Mouse (Mus musculus): ENCODE data around the gene Dock6.

DNA sequence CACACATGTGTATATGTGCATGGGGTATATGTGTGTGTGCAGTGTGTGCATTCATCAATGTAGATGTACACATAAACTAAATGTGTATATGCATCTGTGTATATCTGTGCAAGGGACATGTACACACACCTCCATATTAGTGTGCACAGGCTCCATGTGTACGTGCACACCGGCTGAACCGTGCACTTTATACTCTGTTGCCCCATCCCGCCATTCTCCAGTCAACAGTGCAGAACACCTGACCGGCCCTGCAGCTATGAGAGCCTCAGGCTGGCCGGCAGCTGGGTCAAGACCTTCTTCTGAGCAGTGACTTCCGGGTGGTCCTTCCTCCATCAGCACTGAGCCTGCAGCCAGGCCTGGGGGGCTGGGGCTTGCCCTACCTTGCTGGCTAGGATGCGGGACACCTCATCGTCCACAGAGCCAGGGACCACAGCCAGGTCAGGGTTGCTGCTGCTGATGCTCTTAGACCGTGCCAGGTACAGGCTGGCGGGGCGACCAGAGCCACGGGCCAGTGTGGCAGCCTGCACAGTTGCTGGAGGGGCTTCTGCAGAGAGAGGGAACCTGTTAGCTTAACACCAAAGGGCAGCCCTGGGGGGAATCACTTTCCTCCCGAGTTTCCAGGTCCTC lies 22.5 kb downstream of the Dock6 start:
- no peak for TF ChIP-seq CTCF (IDR thresholded peaks at IDR 0.05; ENCODE audit: extremely low read depth, insufficient read depth, insufficient read length, insufficient replicate concordance)
- no peak for TF ChIP-seq POLR2A (IDR thresholded peaks at IDR 0.05; ENCODE audit: low read depth, low read length)
